Mouse (Mus musculus) midbrain, embryonic 14.5 days (tissue): ENCODE data around the gene Cldn7. TPM values are rescaled to one million over a fixed set of nuclear protein-coding genes. Genes with fewer than 3 reads are reported as not detected.
"Not testable (repeated sequence)": the region's sequence is repeated elsewhere in the genome, so short reads cannot be mapped to it uniquely, and the experiment has no call there.

Experiments
- ATAC-seq: fragments of 200-750 bp; cut with Nextera tagmentation; 2 replicates; pipeline ENCODE4 v1.8.0; 2017; ENCODE audit warnings: moderate number of reproducible peaks, moderate library complexity; ENCODE audit not compliant: low FRiP score, low TSS enrichment
- DNase-seq: peaks from one replicate; pipeline ENCODE4 v3.0.0-alpha.2; 2015
- H3K27ac ChIP-seq: fragments of 300-500 bp; sonication (generic); replicated peaks from 2 replicates; pipeline ENCODE4 v1.5.1; 2014; ENCODE audit warnings: mild to moderate bottlenecking, low read depth, low read length, moderate library complexity
- H3K27me3 ChIP-seq: fragments of 300-500 bp; sonication (generic); 2 replicates; pipeline ENCODE4 v1.6.1; 2014; ENCODE audit warnings: low read length, control low read depth, mixed read lengths; ENCODE audit not compliant: control insufficient read depth, insufficient read depth
- H3K36me3 ChIP-seq: fragments of 300-500 bp; sonication (generic); 2 replicates; pipeline ENCODE4 v1.6.1; 2014; ENCODE audit warnings: low read length, control low read depth; ENCODE audit not compliant: control insufficient read depth, insufficient read depth
- H3K4me1 ChIP-seq: fragments of 300-500 bp; sonication (generic); 2 replicates; pipeline ENCODE4 v1.6.1; 2014; ENCODE audit warnings: mild to moderate bottlenecking, antibody characterized with exemption, low read length, control low read depth; ENCODE audit not compliant: control insufficient read depth, insufficient read depth
- H3K4me2 ChIP-seq: fragments of 300-500 bp; sonication (generic); 2 replicates; pipeline ENCODE4 v1.6.1; 2014; ENCODE audit warnings: mild to moderate bottlenecking, low read length, moderate library complexity
- H3K4me3 ChIP-seq: fragments of 300-500 bp; sonication (generic); replicated peaks from 2 replicates; pipeline ENCODE4 v1.5.1; 2014; ENCODE audit warnings: low read depth, low read length
- H3K9ac ChIP-seq: fragments of 300-500 bp; sonication (generic); replicated peaks from 2 replicates; pipeline ENCODE4 v1.6.1; 2014; ENCODE audit warnings: mild to moderate bottlenecking, low read length, moderate library complexity
- H3K9me3 ChIP-seq: fragments of 300-500 bp; sonication (generic); 2 replicates; pipeline ENCODE4 v1.6.1; 2016; ENCODE audit warnings: low read length, control low read depth, mixed read lengths; ENCODE audit not compliant: control insufficient read depth
- WGBS: fragments of 180-500 bp; shearing (Covaris S2); extraction: QIAGEN DNeasy Blood & Tissue Kit; methylation state at CpG from one replicate; pipeline ENCODE4 v1.1.7; 2014; 5-methylcytosine and 5-hydroxymethylcytosine counted together
- polyA plus RNA-seq: library from polyadenylated mRNA; unstranded; fragments of >200 nt; fragmentation: Nextera tagmentation; extraction: Ambion mirVana; gene quantifications from 2 replicates; pipeline ENCODE4 v1.2.1, GENCODE M21; 2014

Gene Cldn7
- polyA plus RNA-seq, 1 experiment from 2014 or later = not detected

GRCm38 (mm10) chr11:69919661-69920265 is 44.8 kb upstream of the Cldn7 start:
- WGBS = 3% methylated on average over 17 of the region's 17 CpGs
- ATAC-seq = no peak
- DNase-seq = peak; percentile 68
- no peaks in the 10 kb centered on the region for H3K27me3 ChIP-seq
- H3K36me3 ChIP-seq = peaks cover 42% of the 10 kb centered on the region
- peak overlapping the region; percentile 86 for H3K9ac ChIP-seq
- peaks cover 16% of the 10 kb centered on the region for H3K4me1 ChIP-seq
- no peaks in the 10 kb centered on the region for H3K9me3 ChIP-seq
- H3K4me2 ChIP-seq = peak overlapping the region; percentile 99
- H3K27ac ChIP-seq = peak overlapping the region; percentile 94; the same call in 1 of the 2 replicates
- H3K4me3 ChIP-seq = peak overlapping the region; percentile 91

GRCm38 (mm10) chr11:69920266-69921031 is 44.1 kb upstream of the Cldn7 start:
- Histone ChIP-seq H3K4me1 (peaks cover 9% of the 10 kb centered on the region), H3K36me3 (peaks cover 36% of the 10 kb centered on the region), H3K4me2 (peak overlapping the region; percentile 99), H3K9ac (peak overlapping the region; percentile 86), H3K27ac (peak overlapping the region; percentile 94), H3K4me3 (peak overlapping the region; percentile 91), H3K9me3 (no peaks in the 10 kb centered on the region), H3K27me3 (no peaks in the 10 kb centered on the region)
- DNase-seq (peak; percentile 53), ATAC-seq (peak; percentile 41)
- WGBS = under 1% methylated on average over 64 of the region's 65 CpGs

- ATAC-seq = peak; percentile 97
- under 1% methylated on average over 78 of the region's 78 CpGs for WGBS
- peak within 1 kb of the TSS; percentile 99 for H3K4me2 ChIP-seq
- no peaks in the 10 kb centered on the region for H3K27me3 ChIP-seq
- H3K4me1 ChIP-seq = peaks cover 9% of the 10 kb centered on the region
- H3K4me3 ChIP-seq = peak within 1 kb of the TSS; percentile 91
- H3K36me3 ChIP-seq = peaks cover 27% of the 10 kb centered on the region
- H3K27ac ChIP-seq = peak within 1 kb of the TSS; percentile 94
- H3K9ac ChIP-seq = peak within 1 kb of the TSS; percentile 86
- no peaks in the 10 kb centered on the region for H3K9me3 ChIP-seq
- peak; percentile 100 for DNase-seq
Measured at GRCm38 (mm10) chr11:69921114-69922011, 43.2 kb upstream of the Cldn7 start, which contains the start of gene Eif5a. Gene Eif5a (minus strand): TSS chr11:69921958.

- H3K4me3 ChIP-seq = peak overlapping the region; percentile 91
- no peak for ATAC-seq
- no peak for DNase-seq
- H3K27me3 ChIP-seq = no peaks in the 10 kb centered on the region
- peak overlapping the region; percentile 52 for H3K9ac ChIP-seq
- H3K27ac ChIP-seq = peak overlapping the region; percentile 87
- peak overlapping the region; percentile 64 for H3K4me2 ChIP-seq
- H3K36me3 ChIP-seq = peaks cover 19% of the 10 kb centered on the region
- 2% methylated on average over 12 of the region's 12 CpGs for WGBS
- H3K4me1 ChIP-seq = peaks cover 9% of the 10 kb centered on the region
- no peaks in the 10 kb centered on the region for H3K9me3 ChIP-seq
Measured at GRCm38 (mm10) chr11:69922012-69922756, 42.4 kb upstream of the Cldn7 start.

- H3K9me3 ChIP-seq = no peaks in the 10 kb centered on the region
- peaks cover 13% of the 10 kb centered on the region for H3K36me3 ChIP-seq
- no peak overlapping the region; the same call in 1 of the 2 replicates for H3K27ac ChIP-seq
- DNase-seq = no peak
- H3K9ac ChIP-seq = peak overlapping the region; percentile 52; the same call in 1 of the 2 replicates
- peak overlapping the region; percentile 64; the same call in 1 of the 2 replicates for H3K4me2 ChIP-seq
- no peaks in the 10 kb centered on the region for H3K27me3 ChIP-seq
- ATAC-seq = no peak
- 69% methylated on average over 3 of the region's 3 CpGs for WGBS
- no peak overlapping the region for H3K4me3 ChIP-seq
- H3K4me1 ChIP-seq = peaks cover 9% of the 10 kb centered on the region
Measured at GRCm38 (mm10) chr11:69922796-69923195, 41.8 kb upstream of the Cldn7 start.

- Histone ChIP-seq H3K27me3 (no peaks in the 10 kb centered on the region), H3K36me3 (no peaks in the 10 kb centered on the region), H3K9ac (no peak overlapping the region), H3K4me3 (no peak overlapping the region), H3K4me2 (no peak overlapping the region), H3K4me1 (0 out of 2 replicates have a peak, but pooled peaks cover 1% of the 10 kb centered on the region), H3K27ac (no peak overlapping the region), H3K9me3 (no peaks in the 10 kb centered on the region)
- no peak for ATAC-seq
- no peak for DNase-seq
- 97% methylated on average over 2 of the region's 2 CpGs for WGBS
Measured at GRCm38 (mm10) chr11:69927501-69927900, 37.1 kb upstream of the Cldn7 start.

GRCm38 (mm10) chr11:69929712-69930111 is 34.9 kb upstream of the Cldn7 start:
- no peaks in the 10 kb centered on the region for H3K4me1 ChIP-seq
- H3K36me3 ChIP-seq = no peaks in the 10 kb centered on the region
- ATAC-seq (no peak), DNase-seq (no peak)
- no peak overlapping the region for H3K9ac ChIP-seq
- H3K9me3 ChIP-seq = no peaks in the 10 kb centered on the region
- H3K4me2 ChIP-seq = no peak overlapping the region
- H3K27ac ChIP-seq = no peak overlapping the region
- WGBS = 89% methylated on average over 4 of the region's 4 CpGs
- H3K27me3 ChIP-seq = no peaks in the 10 kb centered on the region
- H3K4me3 ChIP-seq = no peak overlapping the region

- not testable (repeated sequence) for DNase-seq, H3K36me3 ChIP-seq, H3K4me3 ChIP-seq, H3K9me3 ChIP-seq, H3K27ac ChIP-seq, ATAC-seq, H3K4me1 ChIP-seq, H3K27me3 ChIP-seq, H3K4me2 ChIP-seq, H3K9ac ChIP-seq
- 91% methylated on average over 8 of the region's 8 CpGs for WGBS
Measured at GRCm38 (mm10) chr11:69930176-69930575, 34.4 kb upstream of the Cldn7 start.
